Mouse (Mus musculus) right cerebral cortex, postnatal 4 days (tissue): ENCODE measurements at regions not wholly inside any gene's neighbourhood (a gene's known extent, or its start where the extent isn't known, plus 50 kb on each side); places are given as distances from the start of the nearest gene placed in this dataset.

Source experiments
- DNase-seq: peaks from one replicate; pipeline ENCODE4 v3.0.0-alpha.2; 2022

GRCm38 (mm10) chr13:37503898-37504297, 158.9 kb downstream of the Ly86 start:
- DNase-seq = no peak

- no peak for DNase-seq
Measured at GRCm38 (mm10) chr13:37504373-37504772, 159.4 kb downstream of the Ly86 start.

GRCm38 (mm10) chr13:37505617-37506016, 160.6 kb downstream of the Ly86 start:
- DNase-seq = no peak

DNA sequence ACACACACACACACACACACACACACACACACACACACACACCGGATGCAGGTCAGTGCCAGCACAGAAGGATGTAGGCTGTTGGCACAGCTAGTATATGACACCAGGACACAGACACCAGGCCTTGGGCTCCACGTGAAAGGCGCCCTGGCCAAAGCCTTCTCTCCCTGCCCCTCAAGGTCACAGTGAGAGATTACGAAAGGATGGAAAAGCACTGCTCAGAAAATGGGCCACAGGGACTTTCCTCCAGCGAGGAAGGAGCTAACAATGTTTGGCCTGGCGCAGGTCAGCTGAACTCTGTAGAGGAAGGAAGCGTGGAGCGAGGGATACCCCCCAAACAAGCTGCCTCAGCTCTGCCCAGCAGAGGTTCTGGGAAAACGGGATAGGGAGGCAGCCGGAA, 161.0 kb downstream of the Ly86 start:
- no peak for DNase-seq

- DNase-seq = no peak
Measured at GRCm38 (mm10) chr13:37506701-37507100, 161.7 kb downstream of the Ly86 start.

DNA sequence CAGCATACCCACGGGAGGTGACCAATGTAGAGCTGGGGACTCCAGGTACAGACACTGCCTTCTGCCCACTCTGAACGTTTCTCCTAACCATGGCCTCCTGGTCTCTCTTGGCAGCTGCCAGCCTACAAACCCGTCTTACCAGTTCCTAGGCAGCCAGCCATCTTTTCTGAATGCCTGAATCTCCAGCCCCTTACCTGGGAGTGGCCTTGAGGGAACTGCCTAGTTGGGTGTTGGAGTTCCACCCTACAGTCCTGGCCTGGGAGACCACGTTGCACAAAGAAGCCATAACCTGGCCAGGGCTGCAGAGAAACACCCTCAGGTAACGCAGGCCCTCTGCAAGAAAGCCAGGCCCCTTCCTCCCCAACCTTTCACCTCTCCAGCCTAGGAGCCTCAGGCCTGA, 162.1 kb downstream of the Ly86 start:
- no peak for DNase-seq

DNA sequence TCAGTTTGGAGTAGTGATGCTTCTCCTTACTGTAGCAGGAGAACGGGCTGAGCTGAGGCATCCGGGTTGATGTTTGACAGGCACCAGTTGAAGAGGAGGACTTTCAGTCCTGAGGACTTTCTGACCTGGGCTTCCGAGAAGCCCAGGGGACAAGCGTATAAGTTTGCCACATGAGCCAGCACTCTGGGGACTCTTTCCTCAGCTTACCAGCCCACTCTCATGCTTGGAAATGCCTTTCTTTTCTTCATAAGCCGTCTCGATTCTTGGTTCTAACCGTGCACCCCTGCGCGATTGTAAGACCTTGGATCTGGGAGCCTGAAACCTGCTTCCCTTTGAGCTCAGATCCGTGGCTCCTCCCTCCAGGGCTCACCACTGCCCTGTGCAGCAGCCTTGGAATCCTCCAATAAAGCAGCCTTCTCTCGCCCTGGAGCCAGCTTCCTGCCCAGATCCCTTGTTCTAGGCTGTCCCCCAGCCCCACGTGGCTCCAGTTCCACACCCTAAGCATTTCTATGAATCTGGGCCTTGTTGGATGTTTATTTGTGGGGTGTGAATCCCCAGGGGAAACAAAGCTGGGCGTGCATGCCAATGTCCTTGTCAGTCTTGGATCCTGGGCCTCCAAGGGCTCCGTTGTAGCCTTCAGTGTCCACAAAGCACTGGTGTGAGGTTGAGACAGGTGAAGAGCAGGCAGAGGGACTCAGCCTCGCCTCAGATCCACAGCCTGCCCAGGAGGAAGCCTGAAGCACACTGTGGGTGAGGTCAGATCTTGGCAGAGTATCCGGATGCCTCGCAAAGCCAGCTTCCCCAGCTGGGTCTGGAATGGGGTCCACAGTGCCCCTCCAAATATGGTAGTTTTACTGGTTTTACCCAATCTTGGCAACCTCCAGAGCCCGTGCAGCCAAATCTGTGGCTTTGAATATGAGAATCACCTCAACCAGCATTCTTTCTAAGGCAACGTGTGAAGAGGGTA, 163.7 kb downstream of the Ly86 start:
- no peak for DNase-seq

DNA sequence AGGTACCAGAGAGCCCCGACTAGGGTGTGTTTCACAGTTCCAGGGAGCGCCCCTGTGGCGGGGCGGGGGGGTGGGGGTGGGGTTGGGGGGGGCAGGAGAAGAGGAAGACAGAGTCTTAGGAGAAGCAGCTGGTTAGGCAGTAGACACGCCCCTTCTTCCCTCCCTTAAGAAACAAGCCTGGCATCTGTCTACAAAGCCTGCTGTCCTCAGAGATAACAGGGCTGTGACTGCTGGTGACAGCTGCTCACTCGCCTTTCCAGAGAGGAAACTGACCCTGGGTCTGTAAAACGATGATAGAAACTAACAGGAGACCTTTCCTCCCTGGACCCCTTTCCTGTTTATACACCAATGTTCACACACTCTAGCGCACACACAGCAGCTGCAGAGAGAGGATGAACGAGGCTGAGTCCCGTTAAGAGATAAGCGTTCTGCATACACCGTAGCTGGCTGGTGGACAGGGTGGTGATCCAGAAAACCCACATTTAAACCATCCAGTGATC, 164.4 kb downstream of the Ly86 start:
- DNase-seq = no peak

DNA sequence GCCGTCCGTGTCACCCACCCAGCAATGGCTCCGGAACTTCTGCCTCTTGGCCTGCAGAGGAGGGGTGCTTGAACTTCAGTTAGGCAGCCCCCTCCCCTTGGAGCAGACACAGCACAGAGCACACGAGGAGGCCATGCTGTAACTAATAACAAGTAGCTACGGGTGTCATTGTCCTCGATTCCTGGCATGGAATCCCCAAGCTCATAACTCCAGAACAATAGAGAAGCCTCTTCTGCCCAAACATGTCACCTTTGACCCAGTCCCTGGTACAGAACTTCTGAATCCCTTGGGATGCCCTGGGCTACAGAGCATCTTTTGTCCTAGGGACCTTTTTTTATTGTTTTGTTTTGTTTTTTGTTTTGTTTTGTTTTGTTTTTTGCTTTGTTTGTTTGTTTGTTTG, 165.5 kb downstream of the Ly86 start:
- no peak for DNase-seq

DNA sequence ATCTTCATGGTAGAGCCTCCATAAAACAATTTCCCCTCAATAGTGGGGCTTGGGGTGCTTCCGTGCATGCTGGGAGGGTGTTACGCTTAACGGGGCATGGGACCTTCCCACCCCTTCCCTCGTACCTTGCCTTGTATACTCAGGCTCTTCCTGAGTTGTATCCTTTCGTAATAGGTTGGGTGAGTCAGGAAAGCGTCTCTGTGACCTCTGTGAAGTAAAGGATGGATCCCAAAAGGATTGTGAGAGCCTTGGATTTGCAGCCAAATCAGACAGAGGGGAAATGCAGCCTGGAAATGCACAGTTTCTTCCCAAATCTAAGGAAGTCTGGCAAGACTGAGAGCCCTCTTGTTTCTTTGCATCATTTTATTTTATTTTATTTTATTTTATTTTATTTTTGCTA, 166.0 kb downstream of the Ly86 start:
- no peak for DNase-seq

DNA sequence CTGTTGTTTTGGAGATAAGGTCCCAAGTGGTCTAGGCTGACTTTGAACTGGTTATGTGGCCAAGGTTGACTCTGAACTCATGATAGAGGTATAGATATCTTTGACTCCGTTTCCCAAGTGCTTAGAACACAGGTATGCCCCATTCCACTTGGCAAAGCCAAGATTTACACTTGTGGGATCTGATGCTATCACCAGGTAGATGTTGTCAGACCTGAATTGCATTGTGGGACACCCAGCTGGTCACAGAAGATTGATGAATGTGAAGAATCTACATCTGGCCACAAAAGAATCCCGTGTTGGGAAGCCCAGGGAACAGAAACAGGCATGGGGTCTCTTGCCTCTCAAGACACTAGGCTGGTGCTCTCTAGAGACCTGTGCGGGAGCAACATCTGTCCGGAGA, 166.4 kb downstream of the Ly86 start:
- DNase-seq = no peak

- DNase-seq = no peak
Measured at GRCm38 (mm10) chr13:37512781-37513180, 167.8 kb downstream of the Ly86 start.

GRCm38 (mm10) chr13:37513206-37513904, 168.3 kb downstream of the Ly86 start:
- no peak for DNase-seq

DNA sequence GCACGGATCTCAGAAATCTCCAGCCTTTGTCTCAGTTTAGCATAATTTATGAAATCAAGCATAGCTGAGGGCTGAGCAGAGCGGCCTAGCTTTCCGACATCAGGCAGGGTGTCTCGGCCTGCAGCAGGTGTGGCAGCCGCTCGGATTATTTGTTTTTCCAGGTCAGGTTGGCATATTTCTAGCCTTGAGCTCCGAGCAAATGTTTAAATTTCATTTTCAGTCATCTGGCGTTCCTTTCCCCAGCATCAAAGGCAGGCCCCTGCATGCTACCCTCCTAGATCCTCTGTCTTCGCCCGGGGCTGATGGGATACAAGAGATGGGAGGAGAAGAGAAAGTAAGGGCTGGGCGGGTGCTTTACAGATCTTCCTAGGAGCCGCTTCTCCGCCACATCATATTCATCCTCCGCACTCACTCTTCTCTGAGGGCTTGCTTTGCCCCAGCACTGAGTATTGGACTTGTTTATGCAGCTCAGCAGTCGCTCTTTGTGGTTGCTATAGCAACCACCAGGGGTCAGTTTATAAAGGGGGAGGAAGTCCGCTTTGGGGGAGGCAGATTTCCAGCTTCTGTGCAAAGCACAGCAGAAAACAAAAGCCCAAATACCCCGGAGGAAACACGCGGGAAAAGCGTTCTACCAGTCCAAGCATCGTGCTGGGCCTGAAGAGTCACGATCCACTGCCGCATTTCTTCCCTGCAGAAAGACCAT, 169.0 kb downstream of the Ly86 start:
- peak; percentile 40 for DNase-seq

DNA sequence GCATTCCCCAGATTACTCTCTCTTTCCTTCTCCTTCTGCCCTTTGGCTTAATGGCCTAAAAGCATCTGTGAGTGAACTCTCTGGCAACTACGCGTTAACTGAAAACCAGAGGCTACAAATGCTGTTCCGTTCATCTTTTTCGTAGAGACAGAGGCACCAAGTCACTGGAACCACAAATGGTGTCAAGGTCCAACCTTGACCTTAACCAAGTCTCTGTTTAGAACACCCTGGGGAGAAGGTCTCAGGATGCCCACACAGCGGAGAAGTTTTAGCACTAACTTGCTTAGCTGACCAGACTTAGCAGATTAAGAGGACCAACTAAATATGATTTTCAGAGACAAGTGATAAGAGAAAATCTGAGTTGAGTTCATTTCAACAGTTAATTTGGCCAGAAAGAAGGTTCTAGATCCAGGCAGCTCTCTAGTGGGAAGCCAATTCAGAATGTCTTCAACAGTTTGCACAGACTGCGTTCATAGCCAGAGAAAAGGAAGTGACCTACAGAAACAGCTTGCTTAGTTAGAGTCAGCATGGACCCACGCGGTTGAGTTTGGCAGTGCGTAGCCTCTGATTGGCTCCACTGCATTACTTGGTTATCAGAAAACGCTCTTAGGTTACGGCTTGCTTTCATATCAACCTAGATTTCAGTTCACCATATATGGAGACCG, 169.8 kb downstream of the Ly86 start:
- DNase-seq = no peak

DNA sequence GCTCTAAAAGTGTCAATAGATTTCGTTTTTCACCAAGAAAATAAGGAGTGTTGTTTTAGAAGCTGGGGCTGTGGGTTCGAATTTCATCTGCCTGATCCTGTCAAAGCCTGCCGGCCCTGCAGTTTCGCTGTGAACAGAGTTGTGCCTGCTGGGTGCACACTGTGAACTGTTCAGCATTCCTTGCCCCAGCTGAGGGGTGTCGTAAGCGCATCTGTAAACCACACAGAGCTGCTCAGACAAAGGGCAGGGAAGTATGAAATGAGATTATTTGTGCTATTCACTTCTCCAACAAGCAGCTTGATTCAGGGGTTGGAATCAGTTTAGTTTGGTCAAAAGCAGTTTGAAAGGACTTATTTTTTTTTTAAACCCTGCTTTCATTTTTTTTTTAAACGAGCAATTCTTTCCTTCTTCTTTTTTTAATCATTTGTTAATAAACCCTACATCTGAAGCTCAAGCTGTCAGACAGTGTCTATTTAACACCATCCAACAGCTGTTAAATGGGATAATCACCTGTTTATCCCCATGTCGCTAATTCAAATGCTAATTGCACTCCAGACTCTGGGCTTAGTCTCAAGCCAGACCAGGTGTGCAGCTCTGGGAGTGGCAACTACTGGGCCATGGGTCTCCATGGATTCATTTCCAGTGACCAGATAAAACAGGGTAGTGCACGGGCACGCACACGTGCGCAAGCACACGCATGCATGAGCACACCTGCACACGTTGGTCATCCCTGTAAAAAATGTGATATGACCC, 172.2 kb downstream of the Ly86 start:
- no peak for DNase-seq

GRCm38 (mm10) chr13:37519948-37520347, 174.9 kb downstream of the Ly86 start:
- DNase-seq = no peak

GRCm38 (mm10) chr13:37525097-37525726, 180.2 kb downstream of the Ly86 start:
- no peak for DNase-seq

DNA sequence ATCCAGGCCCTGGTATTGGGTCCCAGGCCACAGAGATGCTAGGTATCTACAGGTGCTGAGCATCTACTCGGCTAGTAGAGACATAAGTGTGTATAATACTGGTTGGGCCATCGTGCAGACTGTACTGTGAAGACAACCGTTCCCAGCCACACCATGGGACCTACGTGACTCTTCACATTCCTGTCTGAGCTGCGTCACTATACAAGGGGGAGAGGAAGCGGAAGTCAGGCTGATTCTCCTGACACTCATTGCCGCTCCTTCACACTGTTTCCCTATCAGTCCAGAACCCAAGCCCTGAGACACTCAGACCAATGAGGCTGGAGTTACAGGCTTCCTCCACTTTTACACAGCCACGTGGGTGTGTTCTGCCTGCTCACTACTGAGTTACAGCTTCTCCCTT, 181.1 kb downstream of the Ly86 start:
- DNase-seq = no peak

- no peak for DNase-seq
Measured at GRCm38 (mm10) chr13:37528380-37528779, 183.4 kb downstream of the Ly86 start.

- no peak for DNase-seq
Measured at GRCm38 (mm10) chr13:37528876-37529275, 183.9 kb downstream of the Ly86 start.
